Mouse (Mus musculus) naive thymus-derived CD4-positive, alpha-beta T cell, adult 2 months (primary cell): ENCODE measurements at regions not wholly inside any gene's neighbourhood (a gene's known extent, or its start where the extent isn't known, plus 50 kb on each side); places are given as distances from the start of the nearest gene placed in this dataset.
A peak's percentile ranks its signal among the peaks of the same experiment; 100 is the strongest.

Experiments used
- DNase-seq: peaks from one replicate; pipeline ENCODE4 v3.0.0-alpha.2; 2011; ENCODE audit warnings: low read depth

GRCm38 (mm10) chr3:148434033-148434432 is 556.3 kb downstream of the Adgrl2 start:
- DNase-seq: no peak

GRCm38 (mm10) chr3:148429012-148429865 is 561.1 kb downstream of the Adgrl2 start:
- no peak for DNase-seq

GRCm38 (mm10) chr3:148424089-148424488 is 566.3 kb downstream of the Adgrl2 start:
- DNase-seq: no peak

DNA sequence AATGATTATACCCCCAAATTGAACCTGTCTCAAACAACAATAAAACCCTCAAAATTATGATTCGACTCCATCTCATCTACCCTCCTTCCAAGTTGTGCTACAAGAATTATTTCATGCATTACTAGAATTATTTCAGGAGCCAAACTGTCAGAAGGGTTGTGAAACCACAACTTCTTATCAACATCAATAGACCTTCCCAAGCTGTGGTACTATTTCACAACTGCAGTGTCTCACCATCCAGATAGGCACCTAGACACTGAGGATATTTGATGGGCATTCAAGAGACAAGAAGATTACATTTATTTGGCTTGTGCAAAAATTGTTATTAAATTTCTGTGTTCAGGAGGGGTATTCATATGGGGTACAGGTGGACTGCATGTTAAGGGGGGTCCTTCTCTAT is 567.0 kb downstream of the Adgrl2 start:
- no peak for DNase-seq

DNA sequence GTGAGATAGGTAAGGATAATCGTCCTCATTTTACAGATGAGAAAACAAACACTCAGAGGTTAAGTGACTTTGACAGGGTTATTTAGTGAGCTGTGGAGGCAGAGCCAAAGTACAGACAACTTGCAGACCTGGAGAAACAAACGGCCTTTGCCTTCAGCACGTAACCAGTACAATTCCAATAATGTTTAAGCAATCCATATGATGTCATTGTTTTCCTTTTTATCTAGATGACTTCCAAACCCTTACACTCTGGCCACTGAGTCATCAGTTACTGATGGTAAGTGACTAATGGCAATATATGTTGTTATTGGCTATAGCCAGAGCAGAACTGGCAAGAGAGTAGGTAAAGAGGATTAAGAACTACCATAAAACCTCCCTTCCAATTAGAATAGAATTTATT is 567.6 kb downstream of the Adgrl2 start:
- no peak for DNase-seq

DNA sequence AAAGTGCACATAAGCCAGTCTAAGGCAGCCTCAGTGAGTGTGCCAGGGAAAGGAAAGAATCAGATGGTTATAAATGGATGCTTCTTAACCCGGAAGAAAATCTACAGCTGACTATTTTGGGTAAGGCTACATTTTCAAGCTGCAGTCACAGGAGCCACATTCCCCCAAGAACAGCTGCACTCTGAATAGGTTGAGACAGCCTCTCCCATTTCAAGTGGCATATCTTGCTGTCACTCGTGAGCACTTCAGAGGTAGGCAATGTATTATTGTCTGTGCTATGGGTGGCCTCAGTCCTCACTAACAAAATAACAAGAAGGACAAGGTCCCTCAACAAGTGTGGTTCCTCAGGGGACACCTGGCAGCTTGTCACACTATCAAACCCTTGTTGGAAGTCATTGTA is 568.1 kb downstream of the Adgrl2 start:
- no peak for DNase-seq

DNA sequence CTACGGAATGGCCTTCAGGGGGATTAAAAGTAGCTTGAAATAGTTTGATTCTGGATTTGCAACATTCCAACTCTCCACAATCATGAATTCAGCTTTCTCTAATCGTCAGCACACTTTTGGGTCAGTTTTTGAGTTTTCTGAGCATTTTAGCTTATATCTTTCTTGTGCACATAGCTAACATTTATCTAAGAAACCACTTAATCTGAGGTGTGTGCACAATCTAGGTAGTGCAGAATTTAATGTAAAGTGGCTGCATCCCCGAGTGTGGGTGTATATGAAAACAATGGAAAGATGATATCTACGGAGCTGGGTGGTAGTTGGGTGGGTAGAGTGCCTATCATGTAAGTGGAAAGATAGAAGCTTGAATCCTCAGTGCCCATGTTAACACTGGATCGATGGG is 570.1 kb downstream of the Adgrl2 start:
- no peak for DNase-seq

DNA sequence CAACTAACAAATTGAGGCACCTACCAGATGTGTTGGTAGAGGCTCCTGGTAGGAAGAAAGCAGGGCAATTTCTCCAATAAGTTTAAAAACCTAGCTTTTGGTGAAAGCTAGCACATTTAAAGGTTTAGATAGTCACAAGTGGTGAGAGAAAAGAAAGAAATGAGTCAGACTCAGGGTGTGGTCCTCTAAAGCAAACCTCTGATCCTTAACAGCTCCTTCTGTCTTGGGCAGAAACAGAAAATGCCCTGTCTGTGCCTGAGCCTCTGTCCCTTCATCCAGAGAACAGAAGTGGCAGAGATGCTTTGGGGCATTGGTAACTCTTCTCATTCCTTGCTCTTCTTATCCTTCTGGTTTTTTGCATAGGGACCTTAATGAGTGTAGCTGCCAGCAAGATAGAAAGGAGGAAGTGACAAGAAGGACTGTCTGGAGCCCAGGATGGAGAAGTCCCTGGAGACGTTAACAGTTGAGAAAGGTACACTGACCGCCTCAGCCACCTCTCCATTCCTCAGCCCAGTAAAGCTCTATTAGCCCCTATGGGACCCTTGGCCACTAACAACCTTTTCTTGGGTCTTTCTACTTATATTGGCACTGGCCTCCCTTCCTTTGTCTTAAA is 570.8 kb downstream of the Adgrl2 start:
- DNase-seq: no peak

GRCm38 (mm10) chr3:148418067-148418466 is 572.3 kb downstream of the Adgrl2 start:
- DNase-seq: no peak

DNA sequence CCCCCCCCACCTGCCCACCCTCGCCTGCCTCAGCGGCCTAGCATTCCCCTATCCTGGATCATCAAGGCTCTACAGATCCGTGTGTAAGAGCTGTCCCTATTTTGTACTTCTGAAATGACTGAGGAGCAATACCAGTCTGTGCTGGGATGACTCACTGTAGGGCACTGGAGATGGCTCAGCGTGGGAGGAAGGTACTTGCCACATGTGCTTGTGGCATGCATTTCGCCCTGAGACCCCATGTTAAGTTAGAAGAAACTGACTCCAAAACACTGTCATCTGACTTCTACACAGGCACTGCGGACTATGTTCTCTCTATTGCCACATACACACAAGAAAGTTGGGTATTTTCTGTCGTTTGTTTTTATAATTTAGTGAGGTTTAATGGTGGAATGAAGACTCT is 574.9 kb downstream of the Adgrl2 start:
- no peak for DNase-seq

DNA sequence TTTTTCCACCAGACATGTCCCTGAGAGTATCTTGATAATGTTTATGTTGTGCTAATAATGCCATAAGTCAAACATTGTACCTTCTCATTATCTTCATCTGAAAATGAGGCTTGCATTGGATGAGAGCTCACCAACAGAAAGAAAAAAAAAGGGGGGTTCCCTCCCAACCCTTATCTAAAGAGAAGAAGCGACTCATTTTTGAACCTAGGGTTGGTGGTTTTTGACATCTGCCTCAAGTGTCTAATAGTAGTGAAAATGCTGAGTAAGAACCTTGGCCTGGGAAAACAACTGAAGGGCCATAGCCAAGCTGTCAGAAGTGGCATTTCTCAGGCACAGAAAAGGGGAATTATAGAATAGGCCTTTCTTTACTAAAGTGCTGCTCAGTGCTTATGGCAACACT is 577.3 kb downstream of the Adgrl2 start:
- no peak for DNase-seq

DNA sequence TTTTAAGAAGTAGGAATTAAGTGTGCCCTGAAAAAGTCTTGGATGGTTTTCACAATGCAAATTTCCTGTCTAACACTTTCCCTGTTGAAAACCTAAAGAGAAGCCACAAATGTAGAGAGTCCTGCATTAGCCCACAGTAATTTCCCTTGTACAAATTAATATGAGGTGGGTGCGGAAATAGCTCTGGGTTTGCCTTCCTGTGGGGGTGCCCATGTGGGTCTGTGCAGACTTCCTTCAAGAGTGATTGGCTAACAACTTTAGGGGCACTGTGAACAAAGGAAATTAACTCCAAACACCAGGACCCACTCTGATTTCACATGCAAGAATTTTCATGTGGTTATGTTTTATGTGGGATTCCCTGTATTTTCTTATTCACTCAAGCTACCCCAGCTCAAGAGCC is 578.2 kb downstream of the Adgrl2 start:
- DNase-seq: no peak

DNA sequence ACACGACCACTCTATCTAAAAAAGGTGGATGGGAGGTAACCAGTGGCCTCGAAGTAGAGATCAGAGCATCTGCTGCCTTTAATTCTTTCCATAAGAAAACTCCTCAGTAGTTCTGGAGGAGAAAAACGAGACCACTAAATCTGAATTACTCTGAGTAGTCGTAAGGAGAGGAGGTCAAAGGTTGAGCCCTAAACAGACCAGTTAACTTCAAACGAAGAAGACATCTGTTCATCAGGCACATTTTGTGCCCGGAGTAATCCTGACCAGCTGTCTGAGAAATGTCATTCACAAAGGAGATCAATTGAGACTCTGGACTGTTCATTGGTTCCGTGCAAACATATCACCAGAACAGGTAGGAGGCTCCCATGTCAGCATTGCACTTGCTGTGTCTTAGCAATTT is 592.0 kb downstream of the Adgrl2 start:
- no peak for DNase-seq

DNA sequence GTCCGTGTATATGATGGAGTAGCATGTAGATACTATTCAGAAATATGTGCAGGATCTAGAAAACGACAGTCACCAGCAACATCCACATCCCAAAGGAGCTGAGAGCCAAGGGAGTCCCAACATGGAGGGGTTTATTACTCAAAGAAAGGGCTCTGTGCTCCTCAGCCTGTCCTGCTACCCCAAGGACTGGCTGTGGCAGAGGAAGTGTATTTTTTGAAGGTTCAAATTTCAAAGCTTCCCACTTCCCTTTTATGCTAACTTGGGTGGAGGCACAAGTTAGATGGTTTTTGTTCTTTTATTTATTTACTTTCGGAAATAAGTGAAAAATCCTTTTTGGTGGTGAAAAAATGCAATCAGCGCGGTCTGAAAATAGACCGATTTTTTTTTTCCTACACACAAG is 602.8 kb downstream of the Adgrl2 start:
- peak; percentile 4 for DNase-seq

- DNase-seq: no peak
These were observed 604.6 kb downstream of the Adgrl2 start for GRCm38 (mm10) chr3:148385712-148386111.

GRCm38 (mm10) chr3:148381057-148381456 is 609.3 kb downstream of the Adgrl2 start:
- no peak for DNase-seq

DNA sequence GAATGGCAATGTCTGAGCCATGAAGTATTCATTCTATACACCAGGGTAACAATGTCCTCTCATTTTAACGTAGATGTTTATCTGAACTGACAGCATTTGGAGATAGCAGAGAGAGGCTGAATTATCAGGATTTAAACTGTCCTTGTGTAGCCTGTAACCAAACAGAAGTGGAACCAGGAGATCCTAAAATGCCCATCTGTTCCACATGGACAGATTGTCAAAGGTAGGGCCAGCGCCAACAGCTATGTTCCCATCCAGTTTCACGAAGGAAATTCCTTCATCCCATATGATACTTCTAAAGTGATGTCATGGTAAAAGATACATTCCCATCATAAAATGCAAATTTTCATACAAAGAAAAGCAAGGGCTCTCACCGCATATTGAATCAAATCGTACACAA is 627.0 kb downstream of the Adgrl2 start:
- no peak for DNase-seq

DNA sequence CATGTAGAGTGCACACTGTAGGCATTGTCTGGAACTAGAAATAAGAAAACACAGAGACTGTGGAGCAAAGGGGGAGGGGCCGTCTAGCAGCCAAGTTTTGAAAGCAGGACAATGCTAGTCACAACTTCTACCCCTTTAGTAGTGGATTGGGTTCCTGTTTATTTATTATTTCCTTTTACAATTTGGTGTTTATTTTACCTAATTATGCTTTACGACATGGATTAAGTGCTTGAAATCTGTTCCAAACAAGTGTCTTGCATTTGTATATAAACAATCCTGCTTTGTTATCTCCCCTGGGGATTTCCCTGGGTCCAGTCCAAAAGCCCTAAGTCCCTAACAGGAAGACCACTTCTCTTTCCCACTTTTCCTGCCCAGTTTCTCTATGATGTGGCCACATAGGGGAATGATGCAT is 627.9 kb downstream of the Adgrl2 start:
- DNase-seq: no peak

GRCm38 (mm10) chr3:148343633-148344361 is 646.6 kb downstream of the Adgrl2 start:
- no peak for DNase-seq

DNA sequence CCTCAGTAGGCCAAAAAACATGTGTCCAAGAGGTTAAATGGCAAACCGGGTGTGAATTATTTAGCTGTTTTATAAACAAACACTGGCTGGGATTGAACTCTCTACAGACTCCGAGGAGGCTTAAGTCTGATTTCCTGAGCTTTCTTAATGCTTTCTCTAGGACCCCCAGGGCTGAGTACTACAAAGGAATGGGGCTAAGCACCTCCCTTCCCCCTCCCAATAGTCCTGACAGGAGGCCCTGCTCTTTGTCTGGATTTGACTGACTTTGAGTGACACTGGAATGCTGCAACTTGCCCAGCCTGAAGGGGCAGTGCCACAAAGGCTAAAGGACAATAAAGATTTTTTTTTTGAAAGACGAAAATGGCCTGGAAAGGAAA is 647.1 kb downstream of the Adgrl2 start:
- DNase-seq: no peak

DNA sequence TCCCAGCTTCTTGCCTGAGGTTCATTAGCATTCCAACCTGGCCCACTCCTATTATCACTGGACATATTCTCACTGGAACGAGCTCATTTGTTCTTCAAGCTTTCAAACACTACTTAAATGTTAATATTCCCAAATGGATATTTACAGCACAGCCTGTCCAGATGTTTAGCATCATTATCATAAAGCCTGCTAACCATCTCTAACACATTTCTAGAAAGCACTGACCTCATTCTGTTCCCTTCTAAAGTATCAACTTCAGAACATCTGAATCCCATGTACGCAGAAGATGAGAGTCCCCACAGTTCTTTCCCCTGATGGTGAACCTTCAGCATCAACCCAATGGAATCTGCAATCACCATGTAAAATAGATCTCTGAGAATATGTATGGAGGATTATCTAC is 651.1 kb downstream of the Adgrl2 start:
- DNase-seq: no peak

DNA sequence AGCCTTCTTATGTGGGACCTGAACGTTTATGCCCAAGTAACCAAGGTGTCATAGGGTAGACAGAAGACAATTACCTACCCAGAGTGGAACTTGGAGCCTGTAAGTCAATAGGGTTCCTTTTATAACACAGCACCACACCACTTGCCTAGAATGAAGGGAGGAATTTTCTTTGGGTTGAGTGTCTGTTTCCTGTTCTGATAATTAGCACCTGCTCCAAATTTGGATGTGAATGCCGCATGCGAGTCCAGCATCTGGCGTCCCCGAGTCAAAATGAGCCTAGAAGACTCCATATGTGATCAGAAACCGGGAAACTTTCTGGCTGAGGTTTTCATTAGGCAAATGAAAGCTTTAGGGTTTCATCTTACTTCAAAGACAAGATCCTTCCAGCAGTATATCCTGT is 653.7 kb downstream of the Adgrl2 start:
- no peak for DNase-seq

DNA sequence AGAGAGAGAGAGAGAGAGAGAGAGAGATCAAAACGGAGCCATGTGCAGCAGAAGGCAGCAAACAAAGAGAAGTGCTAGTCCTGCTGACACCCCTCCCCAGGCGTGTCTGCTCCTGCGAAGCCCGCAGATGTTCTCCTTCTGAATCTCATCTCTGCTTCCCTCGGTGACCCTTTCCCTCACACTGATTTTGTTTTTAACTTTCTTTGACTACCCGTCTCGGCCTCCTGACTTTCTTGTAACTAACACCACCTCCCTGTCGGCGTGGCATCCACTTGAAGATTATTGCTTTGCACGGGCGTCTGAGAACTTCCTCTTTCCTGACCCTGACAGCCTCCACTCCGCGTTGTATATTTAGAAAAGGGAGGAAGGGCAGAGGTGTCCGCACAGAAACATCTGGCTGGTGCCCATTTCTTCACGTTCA is 654.3 kb downstream of the Adgrl2 start:
- peak; percentile 9 for DNase-seq
